Comparison of ENCODE assay signal across 32 mouse cellular contexts in genomic region chr17:46021173-46021572, GRCm38 (mm10).
"Had no signal": no experiment of that assay in that cellular context is flagged by ENCODE, and none has a peak within 500 bp of the region (broad histone marks: within the 10 kb centered on the region; RNA-seq: fewer than 3 reads in every experiment).

No protein-coding gene starts in this region.

- H3K4me3 ChIP-seq: limb, embryonic 10.5 days; limb, embryonic 12.5 days; limb, embryonic 13.5 days; limb, embryonic 15.5 days; liver, embryonic 12.5 days; liver, embryonic 13.5 days; liver, embryonic 15.5 days; lung, embryonic 15.5 days; megakaryocyte, embryonic 14.5 days; midbrain, embryonic 10.5 days; midbrain, embryonic 12.5 days; midbrain, embryonic 13.5 days; midbrain, embryonic 15.5 days; neural tube, embryonic 12.5 days; neural tube, embryonic 13.5 days had no signal

- H3K9ac ChIP-seq: limb, embryonic 12.5 days; limb, embryonic 15.5 days; liver, embryonic 12.5 days; liver, embryonic 13.5 days; liver, embryonic 14.5 days; liver, embryonic 15.5 days; liver, postnatal 0 days; lung, embryonic 14.5 days; lung, embryonic 15.5 days; midbrain, embryonic 12.5 days; midbrain, embryonic 13.5 days; midbrain, embryonic 15.5 days; neural tube, embryonic 12.5 days; neural tube, embryonic 13.5 days had no signal

- DNase-seq: left cerebral cortex, postnatal 4 days; liver; liver, embryonic 13.5 days; liver, postnatal 0 days; lung, adult 18-20 months; lung, adult 2 months; lung, embryonic 14.5 days; lung, postnatal 10 days; lung, postnatal 14 days; lung, postnatal 36 days; lung, postnatal 4 days; midbrain, embryonic 14.5 days had no signal

- H3K9me3 ChIP-seq: limb, embryonic 10.5 days; limb, embryonic 12.5 days; limb, embryonic 13.5 days; limb, embryonic 15.5 days; liver, embryonic 12.5 days; liver, embryonic 13.5 days; liver, embryonic 15.5 days; lung, embryonic 15.5 days; megakaryocyte, embryonic 14.5 days; midbrain, embryonic 10.5 days; midbrain, embryonic 12.5 days; midbrain, embryonic 13.5 days; midbrain, embryonic 15.5 days; neural tube, embryonic 12.5 days; neural tube, embryonic 13.5 days had no signal

- H3K4me2 ChIP-seq: limb, embryonic 12.5 days; limb, embryonic 13.5 days; limb, embryonic 15.5 days; liver, embryonic 11.5 days; liver, embryonic 12.5 days; liver, embryonic 13.5 days; liver, embryonic 15.5 days; lung, embryonic 14.5 days; lung, embryonic 15.5 days; midbrain, embryonic 11.5 days; midbrain, embryonic 12.5 days; midbrain, embryonic 13.5 days; midbrain, embryonic 15.5 days; neural tube, embryonic 12.5 days; neural tube, embryonic 13.5 days had no signal

- ATAC-seq: liver, embryonic 12.5 days; liver, postnatal 0 days; lung, postnatal 0 days; midbrain, embryonic 13.5 days; midbrain, embryonic 15.5 days; midbrain, embryonic 16.5 days had no signal

- H3K27me3 ChIP-seq: limb, embryonic 12.5 days; limb, embryonic 13.5 days; limb, embryonic 15.5 days; liver, embryonic 12.5 days; liver, embryonic 13.5 days; liver, embryonic 15.5 days; lung, embryonic 15.5 days; megakaryocyte, embryonic 14.5 days; midbrain, embryonic 12.5 days; midbrain, embryonic 13.5 days; midbrain, embryonic 15.5 days; neural tube, embryonic 12.5 days; neural tube, embryonic 13.5 days had no signal

- H3K27ac ChIP-seq: limb, embryonic 10.5 days; limb, embryonic 12.5 days; limb, embryonic 13.5 days; limb, embryonic 15.5 days; liver, embryonic 12.5 days; liver, embryonic 13.5 days; liver, embryonic 14.5 days; liver, embryonic 15.5 days; lung, embryonic 15.5 days; macrophage; midbrain, embryonic 10.5 days; midbrain, embryonic 12.5 days; midbrain, embryonic 13.5 days; midbrain, embryonic 15.5 days; neural tube, embryonic 12.5 days; neural tube, embryonic 13.5 days had no signal
